In genomic region chr12:25114426-25114825, GRCm38 (mm10) we compare ENCODE assay signal across 14 mouse cellular contexts.
"Had no signal": no experiment of that assay in that cellular context is flagged by ENCODE, and none has a peak within 500 bp of the region (broad histone marks: within the 10 kb centered on the region; RNA-seq: fewer than 3 reads in every experiment).

No protein-coding gene starts in this region.

- DNase-seq: gastrocnemius, adult 2 months; gastrocnemius, postnatal 10 days; gastrocnemius, postnatal 25 days; heart, adult 18-20 months; heart, postnatal 10 days; heart, postnatal 4 days; kidney, adult 18-20 months; kidney, adult 8-10 months; kidney, postnatal 10 days; kidney, postnatal 25 days; kidney, postnatal 4 days; liver; liver, embryonic 13.5 days; liver, postnatal 0 days had no signal
